Mouse (Mus musculus) ES-E14 (cell line): ENCODE measurements around the gene Map9. TPM values are rescaled to one million over a fixed set of nuclear protein-coding genes. Genes with fewer than 3 reads are reported as not detected.
"Not testable (repeated sequence)": the region's sequence is repeated elsewhere in the genome, so short reads cannot be mapped to it uniquely, and the experiment has no call there.

Experiments
- DNase-seq: peaks from one replicate; pipeline ENCODE4 v3.0.0-alpha.2; 2013; ENCODE audit warnings: low read depth, low spot score
- H3K27ac ChIP-seq: 2 replicates; pipeline ENCODE4 v1.5.1; 2012; ENCODE audit warnings: low read depth, mild to moderate bottlenecking, low read length, moderate library complexity, mixed read lengths; ENCODE audit not compliant: poor library complexity, insufficient read depth, severe bottlenecking
- H3K36me3 ChIP-seq: 2 replicates; pipeline ENCODE4 v1.6.1; 2012; ENCODE audit warnings: mild to moderate bottlenecking, low read length, moderate library complexity, mixed read lengths; ENCODE audit not compliant: control insufficient read depth, poor library complexity, insufficient read depth, severe bottlenecking
- H3K4me1 ChIP-seq, 2 experiments: fragments of 150-350 bp in 1 of 2; sonication (generic) in 1 of 2; 2 replicates each; pipeline ENCODE4 v1.6.1; 2012; ENCODE audit warnings: low read length in 2 of 2, mild to moderate bottlenecking in 1 of 2, mixed read lengths in 1 of 2; ENCODE audit not compliant: control insufficient read depth in 2 of 2, insufficient read depth in 2 of 2, poor library complexity in 1 of 2
- H3K4me3 ChIP-seq, 2 experiments: fragments of 150-350 bp in 1 of 2; sonication (generic) in 1 of 2; 2 replicates each; pipeline ENCODE4 v1.5.1; 2012; ENCODE audit warnings: low read length in 2 of 2, low read depth in 1 of 2, mild to moderate bottlenecking in 1 of 2, mixed read lengths in 1 of 2; ENCODE audit not compliant: insufficient read depth in 1 of 2, poor library complexity in 1 of 2, severe bottlenecking in 1 of 2
- H3K9ac ChIP-seq: 2 replicates; pipeline ENCODE4 v1.6.1; 2012; ENCODE audit warnings: low read depth, mild to moderate bottlenecking, low read length, mixed read lengths; ENCODE audit not compliant: poor library complexity, insufficient read depth, severe bottlenecking
- H3K9me3 ChIP-seq: fragments of 150-350 bp; sonication (generic); 2 replicates; pipeline ENCODE4 v1.6.1; 2012; ENCODE audit warnings: low read depth, mild to moderate bottlenecking, low read length; ENCODE audit not compliant: control insufficient read depth, insufficient read depth
- CHD2 ChIP-seq: IDR thresholded peaks from 2 replicates; pipeline ENCODE4 v1.6.1; 2014; ENCODE audit warnings: mild to moderate bottlenecking, low read depth, low read length, inconsistent platforms
- HCFC1 ChIP-seq: IDR thresholded peaks from 2 replicates; pipeline ENCODE4 v1.6.1; 2012; ENCODE audit warnings: low read length, inconsistent platforms, borderline replicate concordance; ENCODE audit not compliant: insufficient read depth
- MAFK ChIP-seq: IDR thresholded peaks from 2 replicates; pipeline ENCODE4 v1.6.1; 2014; ENCODE audit warnings: mild to moderate bottlenecking, low read depth, low read length, inconsistent platforms; ENCODE audit not compliant: insufficient read depth
- ZC3H11A ChIP-seq: IDR thresholded peaks from 2 replicates; pipeline ENCODE4 v1.6.1; 2012; ENCODE audit warnings: low read depth, mild to moderate bottlenecking, inconsistent platforms, low read length, borderline replicate concordance
- ZNF384 ChIP-seq: IDR thresholded peaks from 2 replicates; pipeline ENCODE4 v1.6.1; 2012; ENCODE audit warnings: low read depth, low read length, inconsistent platforms
- in situ Hi-C, 2 experiments: fragments of 600-800 bp; cut with MboI; formaldehyde crosslinking; loops; one replicate each; pipeline ENCODE4 v1.15.1; 2025; ENCODE audit warnings: low sequenced_read_pairs in 2 of 2, inconsistent platforms in 1 of 2; ENCODE audit not compliant: unreplicated experiment in 2 of 2
- total RNA-seq: library from RNA; depleted of rRNA; stranded (reverse); fragments of 300-350 nt; gene quantifications from 2 replicates; pipeline ENCODE4 v1.2.3, GENCODE M21; 2012; rRNA removed

The Map9 gene
- 4.3 and 5.7 TPM in 2 replicates for total RNA-seq

DNA sequence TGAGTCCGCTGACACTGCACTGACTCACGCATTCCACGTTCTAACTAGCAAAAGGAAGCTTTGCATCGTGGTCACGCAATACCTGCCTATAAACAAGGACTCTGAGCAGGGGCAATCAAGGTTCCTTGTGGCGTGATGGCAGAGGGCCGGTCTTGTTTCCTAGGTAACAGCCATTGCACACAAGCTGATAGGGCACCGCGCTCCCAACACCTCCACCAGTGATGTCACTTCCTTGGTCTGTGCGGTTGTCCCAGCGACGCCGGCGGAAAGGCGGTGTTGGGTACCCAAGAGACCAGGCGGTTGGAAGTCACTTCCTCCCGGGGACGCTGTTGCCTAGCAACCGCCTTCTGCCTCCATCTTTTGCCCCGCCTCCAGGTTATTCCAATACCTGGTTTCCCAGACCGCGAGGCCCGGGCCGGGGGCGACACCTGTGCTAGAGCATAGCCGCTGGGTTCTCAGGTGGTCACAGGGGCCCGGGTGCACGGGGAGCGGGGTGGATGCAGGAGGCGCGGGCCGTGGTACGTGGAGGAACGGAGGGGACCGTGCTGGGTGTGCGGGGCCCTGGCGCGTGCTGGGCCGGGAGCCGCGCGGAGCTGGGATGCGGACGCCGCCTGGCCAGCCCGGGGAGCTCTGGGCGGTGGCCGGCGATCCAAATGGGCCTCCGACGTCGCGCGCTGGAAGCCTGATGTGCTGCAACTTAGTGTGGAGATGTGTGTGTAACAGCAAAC, at the start of gene Map9:
TSS of gene Map9 (plus strand) at position 248 of the 728 bp plus-strand sequence.
- Histone ChIP-seq H3K9ac (peak within 1 kb of the TSS; percentile 67), H3K9me3 (no peaks in the 10 kb centered on the region), H3K36me3 (no peaks in the 10 kb centered on the region), H3K4me1 (0 out of 4 replicates have a peak, but pooled peaks cover 0 to 2% of the 10 kb centered on the region in 2 experiments), H3K27ac (no peak within 1 kb of the TSS), H3K4me3 (peak within 1 kb of the TSS; percentile 72 to 81)
- TF ChIP-seq MAFK (no peak), CHD2 (no peak), ZC3H11A (no peak), ZNF384 (no peak), HCFC1 (no peak)
- peak; percentile 95 for DNase-seq
- in situ Hi-C loops: loop anchor here (25.0 kb wide), 2 partner anchors 504 to 704 kb away; partner anchors contain the start of gene Plrg1 (in 1 of the 2)

DNA sequence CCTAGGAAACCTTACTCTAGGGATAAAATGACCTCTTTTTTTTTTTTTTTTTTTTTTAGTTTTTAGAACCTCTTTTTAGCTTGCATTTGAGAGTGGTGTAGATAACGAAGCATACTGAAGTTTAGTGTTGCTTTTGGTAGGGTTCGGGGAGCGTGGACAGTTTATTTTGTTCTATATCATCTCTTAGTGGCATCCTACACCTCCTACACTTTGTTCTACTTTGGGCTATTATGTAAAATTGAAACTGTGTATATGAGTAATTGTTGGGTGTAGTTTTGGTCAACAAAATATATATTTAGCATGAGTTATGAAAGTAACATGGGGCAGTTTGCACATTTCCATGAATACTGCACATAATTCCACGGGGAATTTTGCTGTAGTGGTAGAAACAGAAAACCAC, 42.1 kb upstream of the Map9 start:
- DNase-seq: no peak
- TF ChIP-seq MAFK (no peak), ZC3H11A (no peak), HCFC1 (no peak), ZNF384 (no peak), CHD2 (no peak)
- H3K9ac ChIP-seq: no peak overlapping the region
- no peaks in the 10 kb centered on the region for H3K9me3 ChIP-seq
- H3K36me3 ChIP-seq: no peaks in the 10 kb centered on the region
- no peaks in the 10 kb centered on the region for H3K4me1 ChIP-seq
- no peak overlapping the region for H3K4me3 ChIP-seq
- in situ Hi-C loops: no loop called here
- no peak overlapping the region for H3K27ac ChIP-seq

DNA sequence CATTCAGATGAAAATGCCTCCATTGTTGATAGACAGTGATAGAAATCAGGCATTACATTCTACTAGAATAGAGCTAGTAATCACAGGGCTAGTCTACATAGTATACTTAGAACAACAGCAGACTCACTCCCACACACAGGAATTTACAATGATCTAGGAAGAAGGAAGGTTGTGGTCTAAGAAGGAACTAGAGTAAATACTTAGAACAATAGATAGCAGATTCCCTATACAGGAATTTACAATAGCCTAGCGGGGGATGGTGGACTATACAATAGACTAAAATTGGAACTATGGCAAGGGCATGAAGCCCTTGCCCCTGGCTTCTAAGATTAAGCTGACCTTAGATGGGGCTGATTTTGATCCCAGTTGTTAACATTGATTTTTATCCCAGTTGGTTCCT, 31.1 kb upstream of the Map9 start:
- DNase-seq, H3K9ac ChIP-seq, H3K36me3 ChIP-seq, H3K9me3 ChIP-seq, H3K4me3 ChIP-seq, H3K27ac ChIP-seq, H3K4me1 ChIP-seq: not testable (repeated sequence)
- in situ Hi-C loops: loop anchor here in 1 of 2 experiments (25.0 kb wide), 1 partner anchor 264 kb away; the partner anchor contains the start of gene Gucy1b1

DNA sequence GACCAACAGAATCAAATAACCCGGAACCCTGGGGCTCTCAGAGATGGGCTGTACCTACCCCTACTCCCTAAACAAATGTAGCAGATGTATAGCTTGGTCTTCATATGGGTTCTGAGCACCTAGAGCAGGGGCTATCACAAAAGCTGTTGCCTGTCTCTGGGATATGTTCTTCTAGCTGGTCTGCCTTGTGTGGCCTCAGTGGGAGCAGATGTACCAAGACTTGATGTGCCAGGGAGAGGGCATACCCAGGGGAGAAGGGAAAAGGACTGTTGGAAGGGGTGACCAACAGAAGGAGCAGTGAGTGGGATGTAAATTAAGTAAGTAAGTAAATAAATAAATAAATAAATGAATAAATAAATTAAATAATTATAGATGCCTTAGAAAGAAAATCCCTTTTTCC, 25.8 kb upstream of the Map9 start:
- no peaks in the 10 kb centered on the region for H3K36me3 ChIP-seq
- H3K9me3 ChIP-seq: no peaks in the 10 kb centered on the region
- no peak overlapping the region for H3K9ac ChIP-seq
- H3K4me3 ChIP-seq: no peak overlapping the region
- H3K27ac ChIP-seq: no peak overlapping the region
- DNase-seq: no peak
- in situ Hi-C loops: loop anchor here (10.0 to 25.0 kb wide), 2 partner anchors 270 to 297 kb away; partner anchors contain the start of gene Gucy1b1 (in 1 of the 2)
- H3K4me1 ChIP-seq: no peaks in the 10 kb centered on the region
- TF ChIP-seq MAFK: no peak
- no peak for TF ChIP-seq ZNF384
- no peak for TF ChIP-seq ZC3H11A
- TF ChIP-seq HCFC1: no peak
- no peak for TF ChIP-seq CHD2

DNA sequence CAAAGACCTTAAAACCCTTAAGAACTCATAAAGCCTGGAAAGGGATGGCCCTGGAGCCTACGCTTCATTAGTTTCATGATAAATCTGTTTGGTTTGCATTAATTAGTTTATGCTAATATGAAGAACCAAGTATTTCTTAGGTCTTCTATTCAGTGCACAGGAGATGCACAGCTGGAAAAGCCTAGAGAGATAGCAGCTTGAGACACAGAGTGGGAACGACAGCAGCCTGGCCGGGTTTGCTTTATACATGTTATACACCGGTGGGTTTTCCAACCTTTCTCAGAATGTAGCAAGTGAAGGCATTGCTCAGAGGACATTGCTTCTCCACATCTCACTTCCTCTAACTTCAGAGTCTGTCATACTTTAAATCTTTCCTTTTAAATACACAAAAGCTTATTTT, 25.3 kb upstream of the Map9 start:
- H3K9me3 ChIP-seq: no peaks in the 10 kb centered on the region
- H3K4me3 ChIP-seq: no peak overlapping the region
- H3K36me3 ChIP-seq: no peaks in the 10 kb centered on the region
- in situ Hi-C loops: loop anchor here (10.0 to 25.0 kb wide), 2 partner anchors 270 to 298 kb away; partner anchors contain the start of gene Gucy1b1 (in 1 of the 2)
- H3K4me1 ChIP-seq: no peaks in the 10 kb centered on the region
- TF ChIP-seq ZC3H11A (no peak), ZNF384 (no peak), MAFK (no peak), CHD2 (no peak), HCFC1 (no peak)
- no peak overlapping the region for H3K9ac ChIP-seq
- no peak overlapping the region for H3K27ac ChIP-seq
- DNase-seq: no peak
